Mouse (Mus musculus) cortical plate, adult 2 months (tissue): ENCODE results near the gene Grb14.

Experiments
- CTCF ChIP-seq: fragments of 200-500 bp; IDR thresholded peaks from 2 replicates; pipeline ENCODE4 v1.5.1; 2011; ENCODE audit warnings: mild to moderate bottlenecking, control low read depth, low read length; ENCODE audit not compliant: insufficient read depth; ENCODE audit errors: extremely low read depth
- POLR2A ChIP-seq: fragments of 200-500 bp; IDR thresholded peaks from 2 replicates; pipeline ENCODE4 v1.6.1; 2011; ENCODE audit warnings: mild to moderate bottlenecking, low read length, control low read depth; ENCODE audit not compliant: insufficient read depth; ENCODE audit errors: extremely low read depth

DNA sequence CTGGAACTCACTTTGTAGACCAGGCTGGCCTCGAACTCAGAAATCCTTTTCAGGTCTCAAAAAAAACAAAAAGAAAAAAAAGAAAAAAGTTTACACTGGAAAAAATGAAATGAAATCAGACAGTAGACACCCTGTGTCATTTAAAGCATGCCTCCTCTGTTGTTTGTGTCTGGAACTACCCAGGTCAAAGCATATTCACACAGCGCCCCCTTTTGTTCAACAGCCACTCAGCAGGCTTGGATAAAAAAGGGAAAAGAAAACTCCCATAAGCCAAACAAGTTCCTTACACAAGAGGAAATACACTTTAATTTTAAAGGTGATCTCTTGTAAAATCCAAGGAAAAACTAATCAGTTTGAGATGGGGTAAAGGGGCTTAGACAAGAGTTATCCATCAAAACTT is 21.4 kb downstream of the Grb14 start:
- TF ChIP-seq CTCF: peak; percentile 20; the same call in 1 of the 2 replicates
- TF ChIP-seq POLR2A: no peak
